Mouse (Mus musculus): Measurements from ENCODE around the gene Ly6g6f.

GRCm38 (mm10) chr17:35077285-35077684, 8.1 kb downstream of the Ly6g6f start:
- TF ChIP-seq CTCF (IDR thresholded peaks at IDR 0.05; ENCODE audit: low read depth) (no peak), EP300 (optimal IDR thresholded peaks at IDR 0.05) (no peak)

All from stomach, postnatal 0 days (tissue).